Mouse (Mus musculus) G1E (cell line): Measurements from ENCODE around the gene Lgals12.

Experiments
- CTCF ChIP-seq: IDR thresholded peaks from 2 replicates; pipeline ENCODE4 v1.5.1; 2012; ENCODE audit warnings: low read depth, low read length, inconsistent platforms, mixed read lengths
- GATA1 ChIP-seq: IDR thresholded peaks from 2 replicates; pipeline ENCODE4 v1.6.1; 2012; ENCODE audit warnings: borderline replicate concordance, low read length, inconsistent platforms, mixed read lengths
- POLR2AphosphoS5 ChIP-seq: IDR thresholded peaks from 2 replicates; pipeline ENCODE4 v1.6.1; 2012; ENCODE audit warnings: low read depth, low read length, inconsistent platforms; ENCODE audit not compliant: insufficient replicate concordance

- TF ChIP-seq CTCF (no peak), POLR2AphosphoS5 (no peak), GATA1 (no peak)
These were observed 23.4 kb downstream of the Lgals12 start for GRCm38 (mm10) chr19:7583599-7583998.
